ENCODE assay signal across 25 mouse cellular contexts in the genomic region with DNA sequence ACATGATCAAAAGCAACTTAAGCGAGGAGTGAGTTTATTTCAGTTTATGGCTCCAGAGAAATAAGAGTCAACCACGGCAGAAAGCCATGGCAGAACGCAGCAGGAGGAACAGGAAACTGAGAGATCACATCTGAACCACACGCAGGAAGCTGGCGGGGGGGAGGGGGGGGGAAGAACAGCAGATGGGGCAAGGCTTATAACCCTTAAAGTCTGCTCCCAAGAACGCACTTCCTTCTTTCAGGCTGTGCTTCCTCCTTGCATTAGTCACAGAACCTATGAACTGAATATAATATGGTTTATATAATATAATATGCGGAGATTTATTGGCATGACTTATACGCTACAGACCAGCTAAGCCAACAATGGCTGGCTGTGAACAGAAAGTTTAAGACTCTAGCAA.
DNase-seq lines count a peak whose midpoint lies in the region; ATAC-seq and TF ChIP-seq lines count a peak whose summit lies in the region.
"Had no signal": no experiment of that assay in that cellular context is flagged by ENCODE, and none has a peak within 500 bp of the region (broad histone marks: within the 10 kb centered on the region; RNA-seq: fewer than 3 reads in every experiment).

No protein-coding gene starts in this region.

- TF ChIP-seq CTCF in layer of hippocampus, adult 2 months (conservative IDR thresholded peaks at IDR 0.05), result no peak

- ATAC-seq in common myeloid progenitor, adult 5-6 weeks (replicated peaks; ENCODE audit: low read depth, poor library complexity, severe bottlenecking), result 0 out of 2 replicates have a peak, but pooled peaks have one; percentile 29
- ATAC-seq in megakaryocyte, adult 5-6 weeks (ENCODE audit: poor library complexity, severe bottlenecking), result peak; percentile 84
- ATAC-seq: CD4-positive, CD25-positive, alpha-beta regulatory T cell, adult 4 months; forebrain, embryonic 14.5 days; forebrain, postnatal 0 days; hindbrain, embryonic 16.5 days; intestine, embryonic 15.5 days had no signal

- intact Hi-C loops in gastrocnemius, postnatal 36 days (cut with DNase I), result no loop called here

- no peak overlapping the region for H3K4me3 ChIP-seq in layer of hippocampus, adult 2 months
- H3K4me3 ChIP-seq: embryonic facial prominence, embryonic 12.5 days; embryonic facial prominence, embryonic 15.5 days; gastrocnemius, adult 2 months; heart, embryonic 15.5 days; hindbrain, embryonic 10.5 days; hindbrain, embryonic 13.5 days; intestine, embryonic 15.5 days had no signal

- peak; percentile 66 for DNase-seq in 416B (ENCODE audit: low read depth)
- no peak for DNase-seq in adrenal gland, adult 8-10 months
- no peak for DNase-seq in gastrocnemius, postnatal 36 days
- no peak for DNase-seq in layer of hippocampus, adult 2 months (ENCODE audit: low spot score in 2 of 2)
- DNase-seq: adrenal gland, adult 2 months; adrenal gland, postnatal 25 days; cerebellum, adult 18-20 months; cerebellum, adult 9-10 months; cerebellum, postnatal 14 days; forebrain, postnatal 0 days; gastrocnemius, adult 2 months; gastrocnemius, postnatal 14 days; heart, postnatal 10 days; heart, postnatal 36 days had no signal

- no peak overlapping the region for H3K27ac ChIP-seq in layer of hippocampus, adult 2 months
- H3K27ac ChIP-seq: embryonic facial prominence, embryonic 12.5 days; embryonic facial prominence, embryonic 15.5 days; gastrocnemius, adult 2 months; heart, embryonic 15.5 days; hindbrain, embryonic 10.5 days; hindbrain, embryonic 13.5 days; intestine, embryonic 15.5 days had no signal
